In genomic region chr6:54162786-54163185, GRCm38 (mm10) we compare ENCODE assay signal across 10 mouse cellular contexts.
DNase-seq lines count a peak whose midpoint lies in the region; ATAC-seq and TF ChIP-seq lines count a peak whose summit lies in the region.
"Had no signal": no experiment of that assay in that cellular context is flagged by ENCODE, and none has a peak within 500 bp of the region (broad histone marks: within the 10 kb centered on the region; RNA-seq: fewer than 3 reads in every experiment).

No protein-coding gene starts in this region.

- H3K9me3 ChIP-seq in midbrain, postnatal 0 days (ENCODE audit: low read length): no peaks in the 10 kb centered on the region
- H3K9me3 ChIP-seq in midbrain, embryonic 13.5 days: no peaks in the 10 kb centered on the region
- H3K9me3 ChIP-seq: embryonic facial prominence, embryonic 15.5 days had no signal

- H3K4me3 ChIP-seq in macrophage (ENCODE audit: inconsistent target): no peak overlapping the region
- no peak overlapping the region for H3K4me3 ChIP-seq in midbrain, postnatal 0 days (ENCODE audit: low read depth, low read length)
- H3K4me3 ChIP-seq in midbrain, embryonic 13.5 days (replicated peaks): no peak overlapping the region
- H3K4me3 ChIP-seq: embryonic facial prominence, embryonic 15.5 days had no signal

- peak overlapping the region; percentile 62 for H3K27ac ChIP-seq in macrophage
- no peak overlapping the region for H3K27ac ChIP-seq in midbrain, postnatal 0 days (ENCODE audit: low read depth, low read length)
- no peak overlapping the region for H3K27ac ChIP-seq in midbrain, embryonic 13.5 days
- H3K27ac ChIP-seq: embryonic facial prominence, embryonic 15.5 days had no signal

- no peak for TF ChIP-seq CTCF in midbrain, postnatal 0 days (IDR thresholded peaks at IDR 0.05)

- H3K4me2 ChIP-seq in midbrain, postnatal 0 days (ENCODE audit: low read depth, low read length, poor library complexity, severe bottlenecking): no peak overlapping the region
- H3K4me2 ChIP-seq in midbrain, embryonic 13.5 days (replicated peaks): no peak overlapping the region
- H3K4me2 ChIP-seq: embryonic facial prominence, embryonic 15.5 days had no signal

- H3K9ac ChIP-seq in midbrain, postnatal 0 days (replicated peaks; ENCODE audit: low read length, poor library complexity, severe bottlenecking): no peak overlapping the region
- H3K9ac ChIP-seq in midbrain, embryonic 13.5 days (replicated peaks): no peak overlapping the region
- H3K9ac ChIP-seq: embryonic facial prominence, embryonic 15.5 days had no signal

- no peaks in the 10 kb centered on the region for H3K4me1 ChIP-seq in midbrain, postnatal 0 days (ENCODE audit: insufficient read depth, low read length)
- H3K4me1 ChIP-seq in midbrain, embryonic 13.5 days (replicated peaks): 0 out of 2 replicates have a peak, but pooled peaks cover 3% of the 10 kb centered on the region

- peak; percentile 19 for DNase-seq in heart, adult 8-10 months (ENCODE audit: low spot score)
- DNase-seq in heart, postnatal 25 days (ENCODE audit: low spot score): no peak
- peak; percentile 56 for DNase-seq in CD4-positive, CD25-positive, alpha-beta regulatory T cell, adult 2 months (ENCODE audit: low read depth, low spot score)
- DNase-seq in heart, postnatal 36 days: peak; percentile 13 to 21
- DNase-seq in thymus, postnatal 10 days (ENCODE audit: low spot score in 2 of 2): peak; percentile 19 to 37
- DNase-seq in midbrain, postnatal 0 days (ENCODE audit: low spot score): no peak

- no peak for ATAC-seq in midbrain, postnatal 0 days (ENCODE audit: low FRiP score)
- no peak for ATAC-seq in midbrain, embryonic 13.5 days

- intact Hi-C loops in heart, postnatal 25 days (cut with DNase I): loop anchor here (5.0 kb wide), 2 partner anchors 195 to 380 kb away; no protein-coding TSS in a partner anchor
- intact Hi-C loops in heart, postnatal 36 days (cut with DNase I): loop anchor here (5.0 kb wide), 1 partner anchor 195 kb away; no protein-coding TSS in a partner anchor

- no peaks in the 10 kb centered on the region for H3K27me3 ChIP-seq in midbrain, postnatal 0 days (ENCODE audit: insufficient read depth, low read length)
- H3K27me3 ChIP-seq in midbrain, embryonic 13.5 days: no peaks in the 10 kb centered on the region
- H3K27me3 ChIP-seq: embryonic facial prominence, embryonic 15.5 days had no signal

- no peaks in the 10 kb centered on the region for H3K79me2 ChIP-seq in macrophage (ENCODE audit: inconsistent target)

- no peaks in the 10 kb centered on the region for H3K36me3 ChIP-seq in macrophage (ENCODE audit: inconsistent target)
- H3K36me3 ChIP-seq in midbrain, postnatal 0 days (ENCODE audit: insufficient read depth, low read length): no peaks in the 10 kb centered on the region
- no peaks in the 10 kb centered on the region for H3K36me3 ChIP-seq in midbrain, embryonic 13.5 days
- H3K36me3 ChIP-seq: embryonic facial prominence, embryonic 15.5 days; G1E had no signal

- 8% methylated on average over 9 of the region's 9 CpGs for WGBS in macrophage (ENCODE audit: missing documents)
- WGBS in midbrain, postnatal 0 days: 88% methylated on average over 9 of the region's 9 CpGs
- WGBS in midbrain, embryonic 13.5 days: 85% methylated on average over 9 of the region's 9 CpGs

Comparison
In these comparisons a context has a peak if more than half of its experiments do, and no peak if none do; other contexts are left out.
1. DNase-seq: peak in heart, adult 8-10 months (single experiment), CD4-positive, CD25-positive, alpha-beta regulatory T cell, adult 2 months (single experiment), heart, postnatal 36 days (2 of 2) and thymus, postnatal 10 days (2 of 2); none in heart, postnatal 25 days (single experiment) and midbrain, postnatal 0 days (single experiment).